Mouse (Mus musculus): ENCODE results near the gene Tlr7.
"Not testable (repeated sequence)": the region's sequence is repeated elsewhere in the genome, so short reads cannot be mapped to it uniquely, and the experiment has no call there.

Gene Tlr7

GRCm38 (mm10) chrX:167330399-167330798 lies at the start of gene Tlr7:
TSS of gene Tlr7 (minus strand) at chrX:167330558.
- no peak for DNase-seq (ENCODE audit: low spot score)

GRCm38 (mm10) chrX:167380073-167380472 lies 49.7 kb upstream of the Tlr7 start:
- no peak for DNase-seq (ENCODE audit: low spot score)

- not testable (repeated sequence) for DNase-seq (ENCODE audit: low spot score)
Measured at GRCm38 (mm10) chrX:167361231-167361630, 30.9 kb upstream of the Tlr7 start.

- DNase-seq (ENCODE audit: low spot score) = no peak
Measured at GRCm38 (mm10) chrX:167359704-167360103, 29.3 kb upstream of the Tlr7 start.

GRCm38 (mm10) chrX:167357415-167357814 lies 27.1 kb upstream of the Tlr7 start:
- DNase-seq (ENCODE audit: low spot score) = no peak

GRCm38 (mm10) chrX:167355965-167356364 lies 25.6 kb upstream of the Tlr7 start:
- DNase-seq (ENCODE audit: low spot score) = no peak

GRCm38 (mm10) chrX:167353617-167354016 lies 23.3 kb upstream of the Tlr7 start:
- no peak for DNase-seq (ENCODE audit: low spot score)

- DNase-seq (ENCODE audit: low spot score) = no peak
Measured at GRCm38 (mm10) chrX:167346440-167346839, 16.1 kb upstream of the Tlr7 start.

GRCm38 (mm10) chrX:167344356-167344755 lies 14.0 kb upstream of the Tlr7 start:
- no peak for DNase-seq (ENCODE audit: low spot score)

GRCm38 (mm10) chrX:167341811-167342210 lies 11.5 kb upstream of the Tlr7 start:
- DNase-seq (ENCODE audit: low spot score) = no peak

GRCm38 (mm10) chrX:167340190-167340589 lies 9.8 kb upstream of the Tlr7 start:
- DNase-seq (ENCODE audit: low spot score) = no peak

- DNase-seq (ENCODE audit: low spot score) = no peak
Measured at GRCm38 (mm10) chrX:167337990-167338389, 7.6 kb upstream of the Tlr7 start.

GRCm38 (mm10) chrX:167334571-167334970 lies 4.2 kb upstream of the Tlr7 start:
- no peak for DNase-seq (ENCODE audit: low spot score)

- no peak for DNase-seq (ENCODE audit: low spot score)
Measured at GRCm38 (mm10) chrX:167332607-167333006, 2.2 kb upstream of the Tlr7 start.

GRCm38 (mm10) chrX:167330993-167331392 lies 635 bp upstream of the Tlr7 start:
- DNase-seq (ENCODE audit: low spot score) = no peak

- no peak for DNase-seq (ENCODE audit: low spot score)
Measured at GRCm38 (mm10) chrX:167329620-167330019, 738 bp downstream of the Tlr7 start.

- no peak for DNase-seq (ENCODE audit: low spot score)
Measured at GRCm38 (mm10) chrX:167329098-167329497, 1.3 kb downstream of the Tlr7 start.

- DNase-seq (ENCODE audit: low spot score) = no peak
Measured at GRCm38 (mm10) chrX:167328519-167328918, 1.8 kb downstream of the Tlr7 start.

GRCm38 (mm10) chrX:167323742-167324141 lies 6.6 kb downstream of the Tlr7 start:
- no peak for DNase-seq (ENCODE audit: low spot score)

GRCm38 (mm10) chrX:167321233-167321806 lies 9.0 kb downstream of the Tlr7 start:
- no peak for DNase-seq (ENCODE audit: low spot score)

GRCm38 (mm10) chrX:167318819-167319396 lies 11.4 kb downstream of the Tlr7 start:
- no peak for DNase-seq (ENCODE audit: low spot score)

- DNase-seq (ENCODE audit: low spot score) = peak; percentile 17
Measured at GRCm38 (mm10) chrX:167315766-167316165, 14.6 kb downstream of the Tlr7 start.

- no peak for DNase-seq (ENCODE audit: low spot score)
Measured at GRCm38 (mm10) chrX:167315093-167315726, 15.1 kb downstream of the Tlr7 start.

GRCm38 (mm10) chrX:167302061-167302460 lies 28.3 kb downstream of the Tlr7 start:
- not testable (repeated sequence) for DNase-seq (ENCODE audit: low spot score)

Measured in embryo, embryonic 10 days (tissue).